ENCODE assay signal across 40 mouse cellular contexts in genomic region chr19:45262995-45263394, GRCm38 (mm10). TPM values are rescaled to one million over a fixed set of nuclear protein-coding genes. Genes with fewer than 3 reads are reported as not detected.
"Had no signal": no experiment of that assay in that cellular context is flagged by ENCODE, and none has a peak within 500 bp of the region (broad histone marks: within the 10 kb centered on the region; RNA-seq: fewer than 3 reads in every experiment).

No protein-coding gene starts in this region.

- ATAC-seq: liver, embryonic 12.5 days; liver, postnatal 0 days; lung, postnatal 0 days; midbrain, embryonic 13.5 days; midbrain, embryonic 15.5 days; midbrain, embryonic 16.5 days had no signal

- H3K4me3 ChIP-seq: limb, embryonic 10.5 days; limb, embryonic 12.5 days; limb, embryonic 13.5 days; limb, embryonic 15.5 days; liver, embryonic 12.5 days; liver, embryonic 13.5 days; liver, embryonic 15.5 days; lung, embryonic 15.5 days; megakaryocyte, embryonic 14.5 days; midbrain, embryonic 10.5 days; midbrain, embryonic 12.5 days; midbrain, embryonic 13.5 days; midbrain, embryonic 15.5 days; myocyte; neural tube, embryonic 12.5 days had no signal

- H3K27ac ChIP-seq: limb, embryonic 10.5 days; limb, embryonic 12.5 days; limb, embryonic 13.5 days; limb, embryonic 15.5 days; liver, embryonic 12.5 days; liver, embryonic 13.5 days; liver, embryonic 14.5 days; liver, embryonic 15.5 days; lung, embryonic 15.5 days; macrophage; midbrain, embryonic 10.5 days; midbrain, embryonic 12.5 days; midbrain, embryonic 13.5 days; midbrain, embryonic 15.5 days; neural tube, embryonic 12.5 days had no signal

- DNase-seq: left cerebral cortex, postnatal 4 days; liver; liver, embryonic 13.5 days; liver, postnatal 0 days; lung, adult 18-20 months; lung, adult 2 months; lung, embryonic 14.5 days; lung, postnatal 10 days; lung, postnatal 14 days; lung, postnatal 36 days; lung, postnatal 4 days; midbrain, embryonic 14.5 days had no signal

RNA-seq across cellular contexts. Expression of gene Lbx1, which starts 27.4 kb away (rescaled TPM):
- total RNA-seq: left cerebral cortex, postnatal 10 days; left cerebral cortex, postnatal 25 days; left cerebral cortex, postnatal 36 days; left cerebral cortex, postnatal 4 days; megakaryocyte, adult 5-6 weeks; megakaryocyte-erythroid progenitor cell, adult 5-6 weeks; monocyte, adult 5-6 weeks had no signal
- polyA plus RNA-seq: liver, adult 2 months; liver, embryonic 13.5 days; liver, embryonic 14.5 days; liver, embryonic 15.5 days; liver, embryonic 16.5 days; liver, postnatal 0 days; lung, embryonic 14.5 days; lung, embryonic 15.5 days; lung, embryonic 16.5 days; lung, postnatal 0 days; macrophage; midbrain, embryonic 11.5 days had no signal
